8 mouse cellular contexts compared by ENCODE assay signal in genomic region chr8:70869601-70870041, GRCm38 (mm10). TPM values are rescaled to one million over a fixed set of nuclear protein-coding genes. Genes with fewer than 3 reads are reported as not detected.
DNase-seq lines count a peak whose midpoint lies in the region; ATAC-seq and TF ChIP-seq lines count a peak whose summit lies in the region.

No protein-coding gene starts in this region.

- WGBS in liver, postnatal 0 days (ENCODE audit: insufficient replicate concordance): 49% methylated on average over 16 of the region's 16 CpGs
- 49% methylated on average over 16 of the region's 16 CpGs for WGBS in neural tube, embryonic 12.5 days

- peaks cover 28% of the 10 kb centered on the region for H3K36me3 ChIP-seq in E14TG2a.4 (ENCODE audit: insufficient read depth, low read length)
- H3K36me3 ChIP-seq in liver, postnatal 0 days (replicated peaks; ENCODE audit: insufficient read depth, low read length): peaks cover 7% of the 10 kb centered on the region; the same call in 1 of the 2 replicates
- H3K36me3 ChIP-seq in neural tube, embryonic 12.5 days: peaks cover 9% of the 10 kb centered on the region
- H3K36me3 ChIP-seq in testis, adult 2 months (ENCODE audit: control insufficient read depth, insufficient read depth, low read length): no peaks in the 10 kb centered on the region

- intact Hi-C loops in heart, postnatal 10 days (cut with DNase I): loop anchor here (1.0 to 2.0 kb wide), 3 partner anchors 25 to 149 kb away; no protein-coding TSS in a partner anchor

- peak; percentile 66 for TF ChIP-seq CTCF in E14TG2a.4 (conservative IDR thresholded peaks at IDR 0.05; ENCODE audit: low read length)
- TF ChIP-seq CTCF in liver, postnatal 0 days (IDR thresholded peaks at IDR 0.05; ENCODE audit: low read depth): peak; percentile 98
- TF ChIP-seq CTCF in testis, adult 2 months (IDR thresholded peaks at IDR 0.05; ENCODE audit: control insufficient read depth, insufficient read depth, insufficient replicate concordance, low read depth, low read length): peak; percentile 80; the same call in 1 of the 2 replicates

- no peak overlapping the region for H3K4me2 ChIP-seq in liver, postnatal 0 days (ENCODE audit: low read depth, low read length)
- H3K4me2 ChIP-seq in neural tube, embryonic 12.5 days (replicated peaks): peak overlapping the region; percentile 48; the same call in 1 of the 2 replicates

- no peak overlapping the region for H3K9ac ChIP-seq in liver, postnatal 0 days (replicated peaks)
- H3K9ac ChIP-seq in neural tube, embryonic 12.5 days: 0 out of 2 replicates have a peak overlapping the region, but pooled peaks have one; percentile 35

- TF ChIP-seq POLR2A in testis, adult 2 months (IDR thresholded peaks at IDR 0.05; ENCODE audit: control insufficient read depth, low read depth, low read length): 0 out of 2 replicates have a peak, but pooled peaks have one; percentile 14

- H3K4me3 ChIP-seq in E14TG2a.4 (replicated peaks; ENCODE audit: low read length): peak overlapping the region; percentile 81
- H3K4me3 ChIP-seq in liver, postnatal 0 days (ENCODE audit: low read depth, low read length): no peak overlapping the region
- no peak overlapping the region for H3K4me3 ChIP-seq in neural tube, embryonic 12.5 days
- peak overlapping the region; percentile 72 for H3K4me3 ChIP-seq in testis, adult 2 months (ENCODE audit: control insufficient read depth, low read depth, low read length)

- DNase-seq in brain, adult 2 months (ENCODE audit: low read depth, low spot score): peak; percentile 86
- DNase-seq in heart, postnatal 10 days: peak; percentile 84 to 85
- DNase-seq in kidney, postnatal 36 days: peak; percentile 86 to 90
- peak; percentile 82 for DNase-seq in liver, postnatal 0 days

- no peak overlapping the region for H3K27ac ChIP-seq in liver, postnatal 0 days (ENCODE audit: low read depth)
- H3K27ac ChIP-seq in neural tube, embryonic 12.5 days: peak overlapping the region; percentile 46; the same call in 1 of the 2 replicates
- no peak overlapping the region for H3K27ac ChIP-seq in testis, adult 2 months (ENCODE audit: control insufficient read depth, insufficient read depth, low read depth, low read length)

- H3K4me1 ChIP-seq in E14TG2a.4 (replicated peaks; ENCODE audit: low read depth, low read length): peaks cover 80% of the 10 kb centered on the region
- peaks cover 34% of the 10 kb centered on the region for H3K4me1 ChIP-seq in liver, postnatal 0 days (ENCODE audit: insufficient read depth)
- peaks cover 47% of the 10 kb centered on the region for H3K4me1 ChIP-seq in neural tube, embryonic 12.5 days
- peaks cover 29% of the 10 kb centered on the region for H3K4me1 ChIP-seq in testis, adult 2 months (ENCODE audit: control insufficient read depth, insufficient read depth, low read length)

- peaks cover 4% of the 10 kb centered on the region for H3K27me3 ChIP-seq in E14TG2a.4 (ENCODE audit: insufficient read depth, low read length)
- H3K27me3 ChIP-seq in liver, postnatal 0 days (ENCODE audit: insufficient read depth, low read length): peaks cover 7% of the 10 kb centered on the region
- H3K27me3 ChIP-seq in neural tube, embryonic 12.5 days (replicated peaks): no peaks in the 10 kb centered on the region
- no peaks in the 10 kb centered on the region for H3K27me3 ChIP-seq in testis, adult 2 months (ENCODE audit: control insufficient read depth, insufficient read depth, low read length)

- no peak for TF ChIP-seq EP300 in liver, postnatal 0 days (IDR thresholded peaks at IDR 0.05; ENCODE audit: low read depth)

- H3K9me3 ChIP-seq in E14TG2a.4 (ENCODE audit: low read length): no peaks in the 10 kb centered on the region
- no peaks in the 10 kb centered on the region for H3K9me3 ChIP-seq in liver, postnatal 0 days (ENCODE audit: low read length)
- no peaks in the 10 kb centered on the region for H3K9me3 ChIP-seq in neural tube, embryonic 12.5 days

- peak; percentile 46 for ATAC-seq in erythroid progenitor cell, adult 5-6 weeks (replicated peaks; ENCODE audit: low FRiP score, poor library complexity, severe bottlenecking)
- no peak for ATAC-seq in liver, postnatal 0 days
- 0 out of 2 replicates have a peak, but pooled peaks have one; percentile 5 for ATAC-seq in neural tube, embryonic 12.5 days (ENCODE audit: low FRiP score, low read depth)

RNA-seq across cellular contexts. Expression of gene Ccdc124, which starts 4.1 kb away (rescaled TPM):
- 18.0 and 20.9 TPM in 2 replicates for total RNA-seq in erythroid progenitor cell, adult 5-6 weeks (2015; ENCODE audit: low replicate concordance)
- total RNA-seq in erythroid progenitor cell, adult 5-6 weeks (2017; ENCODE audit: low replicate concordance): 23.8 and 26.6 TPM in 2 replicates
- total RNA-seq in heart, postnatal 10 days (2021): 10 to 100 TPM; 40.9 to 41.1 TPM
- polyA plus RNA-seq in liver, postnatal 0 days (2015; fragmentation: Nextera tagmentation; extraction: Ambion mirVana): 34.3 and 37.9 TPM in 2 replicates
- polyA plus RNA-seq in neural tube, embryonic 12.5 days (2016; fragmentation: Nextera tagmentation; extraction: Ambion mirVana): 142 and 145 TPM in 2 replicates
- 51.3 and 65.9 TPM in 2 replicates for polyA plus RNA-seq in testis, adult 2 months (2012; rRNA removed)

RNA-seq across cellular contexts. Expression of gene Kcnn1, which starts 6.6 kb away (rescaled TPM):
- not detected in 2 replicates for total RNA-seq in erythroid progenitor cell, adult 5-6 weeks (2015; ENCODE audit: low replicate concordance)
- 0.26 TPM in 1 of 2 replicates, not detected in the other for total RNA-seq in erythroid progenitor cell, adult 5-6 weeks (2017; ENCODE audit: low replicate concordance)
- total RNA-seq in heart, postnatal 10 days (2021): 1 to 10 TPM; 3.1 to 3.7 TPM
- 0.19 and 0.45 TPM in 2 replicates for polyA plus RNA-seq in liver, postnatal 0 days (2015; fragmentation: Nextera tagmentation; extraction: Ambion mirVana)
- polyA plus RNA-seq in neural tube, embryonic 12.5 days (2016; fragmentation: Nextera tagmentation; extraction: Ambion mirVana): 24.8 and 26.4 TPM in 2 replicates
- polyA plus RNA-seq in testis, adult 2 months (2012; rRNA removed): 0.72 and 1.5 TPM in 2 replicates

RNA-seq across cellular contexts. Expression of gene Slc5a5, which starts 22.9 kb away (rescaled TPM):
- total RNA-seq in erythroid progenitor cell, adult 5-6 weeks (2015; ENCODE audit: low replicate concordance): not detected in 2 replicates
- 0.13 TPM in 1 of 2 replicates, not detected in the other for total RNA-seq in erythroid progenitor cell, adult 5-6 weeks (2017; ENCODE audit: low replicate concordance)
- under 1 TPM in 1 of 2 experiments, not detected in 1; 0.10 TPM for total RNA-seq in heart, postnatal 10 days (2021)
- polyA plus RNA-seq in liver, postnatal 0 days (2015; fragmentation: Nextera tagmentation; extraction: Ambion mirVana): not detected in 2 replicates
- polyA plus RNA-seq in neural tube, embryonic 12.5 days (2016; fragmentation: Nextera tagmentation; extraction: Ambion mirVana): 0.91 and 1.5 TPM in 2 replicates
- polyA plus RNA-seq in testis, adult 2 months (2012; rRNA removed): 1.3 and 1.5 TPM in 2 replicates

RNA-seq across cellular contexts. Expression of gene Rpl18a, which starts 27.6 kb away (rescaled TPM):
- total RNA-seq in erythroid progenitor cell, adult 5-6 weeks (2015; ENCODE audit: low replicate concordance): 2,088 and 2,332 TPM in 2 replicates
- 517 and 689 TPM in 2 replicates for total RNA-seq in erythroid progenitor cell, adult 5-6 weeks (2017; ENCODE audit: low replicate concordance)
- total RNA-seq in heart, postnatal 10 days (2021): 1,000 to 10,000 TPM; 1,171 to 1,193 TPM
- 2,490 and 2,569 TPM in 2 replicates for polyA plus RNA-seq in liver, postnatal 0 days (2015; fragmentation: Nextera tagmentation; extraction: Ambion mirVana)
- polyA plus RNA-seq in neural tube, embryonic 12.5 days (2016; fragmentation: Nextera tagmentation; extraction: Ambion mirVana): 2,364 and 2,595 TPM in 2 replicates
- 1,162 and 1,446 TPM in 2 replicates for polyA plus RNA-seq in testis, adult 2 months (2012; rRNA removed)

RNA-seq across cellular contexts. Expression of gene Arrdc2, which starts 30.1 kb away (rescaled TPM):
- total RNA-seq in erythroid progenitor cell, adult 5-6 weeks (2015; ENCODE audit: low replicate concordance): 35.0 and 62.9 TPM in 2 replicates
- 27.3 and 54.3 TPM in 2 replicates for total RNA-seq in erythroid progenitor cell, adult 5-6 weeks (2017; ENCODE audit: low replicate concordance)
- 10 to 100 TPM in 1 of 2 experiments, 1 to 10 TPM in 1; 4.7 to 18.5 TPM for total RNA-seq in heart, postnatal 10 days (2021)
- polyA plus RNA-seq in liver, postnatal 0 days (2015; fragmentation: Nextera tagmentation; extraction: Ambion mirVana): 6.1 and 6.2 TPM in 2 replicates
- 9.7 and 10.2 TPM in 2 replicates for polyA plus RNA-seq in neural tube, embryonic 12.5 days (2016; fragmentation: Nextera tagmentation; extraction: Ambion mirVana)
- polyA plus RNA-seq in testis, adult 2 months (2012; rRNA removed): 17.1 and 19.4 TPM in 2 replicates

Comparison
In these comparisons a context has a peak if more than half of its experiments do, and no peak if none do; other contexts are left out.
1. H3K4me3 ChIP-seq: peak in E14TG2a.4 (single experiment) and testis, adult 2 months (single experiment); none in liver, postnatal 0 days (single experiment) and neural tube, embryonic 12.5 days (single experiment).
2. RNA of gene Kcnn1, which starts 6.6 kb away (polyA plus RNA-seq): 24.8 to 26.4 TPM in neural tube, embryonic 12.5 days; 0.72 to 1.5 TPM in testis, adult 2 months and 0.19 to 0.45 TPM in liver, postnatal 0 days; every median in the first group is over 10 times any median in the second.
3. Peak in every context shown above with its lines, with median percentiles within 50 percentile points of each other: CTCF ChIP-seq and DNase-seq.